Mouse (Mus musculus) midbrain, embryonic 10.5 days (tissue): ENCODE results near the gene Cd4. TPM values are rescaled to one million over a fixed set of nuclear protein-coding genes. Genes with fewer than 3 reads are reported as not detected.

ENCODE experiments used
- DNase-seq: peaks from one replicate; pipeline ENCODE4 v3.0.0-alpha.2; 2017; ENCODE audit warnings: low spot score
- H3K27ac ChIP-seq: fragments of 300-500 bp; sonication (generic); replicated peaks from 2 replicates; pipeline ENCODE4 v1.5.1; 2016; ENCODE audit warnings: mild to moderate bottlenecking
- H3K27me3 ChIP-seq: fragments of 300-500 bp; sonication (generic); 2 replicates; pipeline ENCODE4 v1.6.1; 2016; ENCODE audit warnings: low read depth, mild to moderate bottlenecking; ENCODE audit not compliant: poor library complexity, severe bottlenecking
- H3K36me3 ChIP-seq: fragments of 300-500 bp; sonication (generic); 2 replicates; pipeline ENCODE4 v1.6.1; 2016; ENCODE audit warnings: mild to moderate bottlenecking, moderate library complexity
- H3K4me1 ChIP-seq: fragments of 300-500 bp; sonication (generic); 2 replicates; pipeline ENCODE4 v1.6.1; 2016
- H3K4me3 ChIP-seq: fragments of 300-500 bp; sonication (generic); 2 replicates; pipeline ENCODE4 v1.5.1; 2016; ENCODE audit warnings: mild to moderate bottlenecking, moderate library complexity
- H3K9me3 ChIP-seq: fragments of 300-500 bp; sonication (generic); replicated peaks from 2 replicates; pipeline ENCODE4 v1.6.1; 2016; ENCODE audit warnings: mild to moderate bottlenecking
- WGBS: fragments of 180-500 bp; shearing (Covaris S2); methylation state at CpG from one replicate; pipeline ENCODE4 v1.1.7; 2016; 5-methylcytosine and 5-hydroxymethylcytosine counted together
- polyA plus RNA-seq: library from polyadenylated mRNA; unstranded; fragments of >200 nt; fragmentation: Nextera tagmentation; extraction: Ambion mirVana; gene quantifications from 2 replicates; pipeline ENCODE4 v1.2.1, GENCODE M21; 2016

The Cd4 gene
- polyA plus RNA-seq, 1 experiment from 2014 or later = not detected

- Histone ChIP-seq H3K4me3 (peak overlapping the region; percentile 90), H3K27ac (peak overlapping the region; percentile 99), H3K27me3 (no peaks in the 10 kb centered on the region), H3K4me1 (peaks cover 62% of the 10 kb centered on the region), H3K9me3 (no peaks in the 10 kb centered on the region), H3K36me3 (no peaks in the 10 kb centered on the region)
- no peak for DNase-seq
- WGBS = 25% methylated on average over 9 of the region's 9 CpGs
Measured at GRCm38 (mm10) chr6:124920318-124921085, 32.5 kb upstream of the Cd4 start.

GRCm38 (mm10) chr6:124919695-124920317 lies 31.8 kb upstream of the Cd4 start, which contains the start of gene Ptms:
Gene Ptms, minus strand, starts transcription at chr6:124920103.
- Histone ChIP-seq H3K36me3 (peaks cover 6% of the 10 kb centered on the region), H3K27ac (peak within 1 kb of the TSS; percentile 99), H3K4me3 (peak within 1 kb of the TSS; percentile 90), H3K9me3 (no peaks in the 10 kb centered on the region), H3K27me3 (no peaks in the 10 kb centered on the region), H3K4me1 (peaks cover 65% of the 10 kb centered on the region)
- under 1% methylated on average over 13 of the region's 13 CpGs for WGBS
- DNase-seq = peak; percentile 98

GRCm38 (mm10) chr6:124918890-124919627 lies 31.0 kb upstream of the Cd4 start:
- Histone ChIP-seq H3K9me3 (no peaks in the 10 kb centered on the region), H3K4me3 (peak overlapping the region; percentile 90), H3K27ac (peak overlapping the region; percentile 99), H3K27me3 (no peaks in the 10 kb centered on the region), H3K36me3 (peaks cover 13% of the 10 kb centered on the region), H3K4me1 (peaks cover 72% of the 10 kb centered on the region)
- WGBS = 25% methylated on average over 13 of the region's 14 CpGs
- peak; percentile 30 for DNase-seq

- Histone ChIP-seq H3K36me3 (peaks cover 21% of the 10 kb centered on the region), H3K27ac (peak overlapping the region; percentile 99), H3K27me3 (no peaks in the 10 kb centered on the region), H3K4me1 (peaks cover 80% of the 10 kb centered on the region), H3K9me3 (no peaks in the 10 kb centered on the region), H3K4me3 (peak overlapping the region; percentile 90)
- 13% methylated on average over 7 of the region's 7 CpGs for WGBS
- DNase-seq = no peak
Measured at GRCm38 (mm10) chr6:124918331-124918690, 30.3 kb upstream of the Cd4 start.

GRCm38 (mm10) chr6:124917518-124918330 lies 29.7 kb upstream of the Cd4 start:
- peak overlapping the region; percentile 90 for H3K4me3 ChIP-seq
- 0 out of 2 replicates have a peak, but pooled peaks cover under 1% of the 10 kb centered on the region for H3K27me3 ChIP-seq
- H3K4me1 ChIP-seq = peaks cover 82% of the 10 kb centered on the region
- peaks cover 27% of the 10 kb centered on the region for H3K36me3 ChIP-seq
- H3K9me3 ChIP-seq = no peaks in the 10 kb centered on the region
- WGBS = under 1% methylated on average over 79 of the region's 89 CpGs
- peak overlapping the region; percentile 99 for H3K27ac ChIP-seq
- DNase-seq = peak; percentile 93

- Histone ChIP-seq H3K9me3 (no peaks in the 10 kb centered on the region), H3K4me3 (peak overlapping the region; percentile 90), H3K27ac (peak overlapping the region; percentile 99), H3K4me1 (peaks cover 83% of the 10 kb centered on the region), H3K36me3 (peaks cover 31% of the 10 kb centered on the region), H3K27me3 (peaks cover 9% of the 10 kb centered on the region; the same call in 1 of the 2 replicates)
- under 1% methylated on average over 62 of the region's 67 CpGs for WGBS
- peak; percentile 87 for DNase-seq
Measured at GRCm38 (mm10) chr6:124916695-124917517, 28.9 kb upstream of the Cd4 start.

GRCm38 (mm10) chr6:124915942-124916694 lies 28.1 kb upstream of the Cd4 start:
- Histone ChIP-seq H3K27ac (peak overlapping the region; percentile 99), H3K27me3 (peaks cover 17% of the 10 kb centered on the region), H3K4me3 (peak overlapping the region; percentile 90), H3K9me3 (no peaks in the 10 kb centered on the region), H3K4me1 (peaks cover 83% of the 10 kb centered on the region), H3K36me3 (peaks cover 31% of the 10 kb centered on the region)
- peak; percentile 40 for DNase-seq
- 5% methylated on average over 11 of the region's 12 CpGs for WGBS

GRCm38 (mm10) chr6:124915160-124915941 lies 27.3 kb upstream of the Cd4 start:
- WGBS = 6% methylated on average over 22 of the region's 22 CpGs
- H3K27me3 ChIP-seq = peaks cover 25% of the 10 kb centered on the region
- H3K36me3 ChIP-seq = peaks cover 31% of the 10 kb centered on the region
- peak overlapping the region; percentile 90 for H3K4me3 ChIP-seq
- peaks cover 83% of the 10 kb centered on the region for H3K4me1 ChIP-seq
- H3K9me3 ChIP-seq = no peaks in the 10 kb centered on the region
- DNase-seq = peak; percentile 54
- peak overlapping the region; percentile 99 for H3K27ac ChIP-seq

- H3K4me3 ChIP-seq = peak overlapping the region; percentile 90
- H3K9me3 ChIP-seq = no peaks in the 10 kb centered on the region
- H3K27ac ChIP-seq = peak overlapping the region; percentile 99
- H3K27me3 ChIP-seq = peaks cover 33% of the 10 kb centered on the region
- H3K36me3 ChIP-seq = peaks cover 31% of the 10 kb centered on the region
- 79% methylated on average over 7 of the region's 7 CpGs for WGBS
- H3K4me1 ChIP-seq = peaks cover 83% of the 10 kb centered on the region
- no peak for DNase-seq
Measured at GRCm38 (mm10) chr6:124914511-124914910, 26.5 kb upstream of the Cd4 start.

GRCm38 (mm10) chr6:124913721-124914285 lies 25.8 kb upstream of the Cd4 start:
- peaks cover 40% of the 10 kb centered on the region for H3K27me3 ChIP-seq
- WGBS = 57% methylated on average over 14 of the region's 14 CpGs
- peak; percentile 24 for DNase-seq
- H3K4me1 ChIP-seq = peaks cover 77% of the 10 kb centered on the region
- peaks cover 31% of the 10 kb centered on the region for H3K36me3 ChIP-seq
- H3K9me3 ChIP-seq = no peaks in the 10 kb centered on the region
- peak overlapping the region; percentile 25; the same call in 1 of the 2 replicates for H3K4me3 ChIP-seq
- H3K27ac ChIP-seq = peak overlapping the region; percentile 99
